Mouse (Mus musculus): ENCODE results near the gene Ccdc159. TPM values are rescaled to one million over a fixed set of nuclear protein-coding genes. Genes with fewer than 3 reads are reported as not detected.
A peak's percentile ranks its signal among the peaks of the same experiment; 100 is the strongest.

Ccdc159 gene
- polyA plus RNA-seq, 1 experiment, result 7.6 TPM

DNA sequence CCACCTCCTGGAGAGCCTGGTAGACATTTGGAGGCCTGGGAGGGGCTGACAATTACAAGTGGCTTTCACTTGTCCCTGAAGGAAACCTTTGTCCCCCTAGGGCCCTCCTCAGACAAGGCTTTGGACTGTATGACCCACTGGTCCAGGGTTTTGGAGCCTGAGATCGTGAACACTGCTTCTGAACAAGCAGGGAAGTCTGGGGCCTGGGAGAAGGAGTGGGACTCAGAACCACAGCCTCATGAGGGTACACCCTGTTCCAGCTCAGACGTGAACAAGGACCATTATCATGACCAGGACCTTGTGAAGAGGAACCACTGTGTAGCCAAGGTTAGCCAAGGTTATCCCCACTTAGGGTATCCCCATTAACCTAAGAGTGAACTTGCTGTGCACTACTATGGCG is 1.9 kb downstream of the Ccdc159 start:
- no peak overlapping the region for H3K4me3 ChIP-seq (replicated peaks; ENCODE audit: extremely low read depth, low read depth, low read length)
- no peak for DNase-seq
- peaks cover 7% of the 10 kb centered on the region for H3K4me1 ChIP-seq (ENCODE audit: control insufficient read depth, insufficient read depth, low read length)
- TF ChIP-seq POLR2A (IDR thresholded peaks at IDR 0.05; ENCODE audit: borderline replicate concordance, extremely low read depth, low read depth, low read length) (no peak), CTCF (IDR thresholded peaks at IDR 0.05; ENCODE audit: insufficient read depth, low read length) (no peak)
- 76% methylated on average over 3 of the region's 3 CpGs for WGBS

DNA sequence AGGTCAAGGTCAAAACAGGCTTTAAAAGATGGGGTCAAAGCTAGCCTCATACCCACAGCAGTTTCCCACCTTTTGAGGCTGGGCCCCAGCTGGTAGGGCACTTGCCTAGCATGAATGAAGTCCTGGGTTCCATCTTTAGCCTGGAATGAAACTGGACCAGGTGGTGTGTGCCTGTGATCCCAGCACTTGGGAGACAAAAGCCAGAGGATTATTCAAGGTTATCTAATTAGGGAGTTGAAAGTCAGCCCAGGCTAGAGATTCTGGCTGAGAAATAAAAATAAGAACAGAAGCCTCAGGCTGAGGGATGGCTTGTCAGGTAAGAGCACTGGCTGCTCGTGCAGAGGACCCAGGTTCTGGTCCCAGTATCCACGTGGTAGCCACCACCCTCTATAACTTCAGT is 4.7 kb downstream of the Ccdc159 start:
- WGBS, result 53% methylated on average over 2 of the region's 2 CpGs
- TF ChIP-seq POLR2A (IDR thresholded peaks at IDR 0.05; ENCODE audit: borderline replicate concordance, extremely low read depth, low read depth, low read length) (no peak), CTCF (IDR thresholded peaks at IDR 0.05; ENCODE audit: insufficient read depth, low read length) (no peak)
- DNase-seq, result no peak
- no peak overlapping the region for H3K4me3 ChIP-seq (replicated peaks; ENCODE audit: extremely low read depth, low read depth, low read length)
- H3K4me1 ChIP-seq (ENCODE audit: control insufficient read depth, insufficient read depth, low read length), result no peaks in the 10 kb centered on the region

DNA sequence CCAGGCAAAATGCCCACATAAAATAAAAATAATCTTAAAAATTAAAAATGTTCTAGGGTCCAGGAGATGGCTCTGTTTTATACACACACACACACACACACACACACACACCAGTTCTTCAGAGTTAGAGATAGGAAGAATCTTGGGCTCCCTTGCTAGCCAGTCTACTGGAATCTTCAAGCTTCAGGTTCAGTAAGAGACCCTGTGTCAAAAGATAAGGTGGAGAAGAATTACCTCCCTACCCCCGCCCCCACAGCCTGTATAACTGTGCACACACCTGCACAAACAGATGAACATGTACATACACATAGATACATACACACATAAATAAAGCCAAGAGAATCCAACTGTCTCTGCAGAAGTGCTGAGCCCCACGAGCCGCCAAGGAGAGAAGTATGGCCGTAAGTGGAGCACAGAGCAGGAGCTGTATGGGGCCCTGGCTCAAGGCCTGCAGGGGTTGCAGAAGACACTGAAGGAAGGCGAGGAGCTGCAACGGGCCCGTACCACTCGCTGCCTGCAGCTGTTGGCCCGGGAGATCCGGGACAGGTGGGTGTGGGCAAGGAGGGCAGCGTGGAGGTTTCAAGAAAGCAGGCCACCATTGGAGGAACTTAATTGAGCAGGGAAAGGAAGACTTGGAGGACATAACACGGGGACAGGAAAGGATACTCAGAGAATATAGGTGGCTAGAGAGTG is 5.3 kb downstream of the Ccdc159 start:
- DNase-seq, result no peak
- TF ChIP-seq CTCF (IDR thresholded peaks at IDR 0.05; ENCODE audit: insufficient read depth, low read length) (no peak), POLR2A (IDR thresholded peaks at IDR 0.05; ENCODE audit: borderline replicate concordance, extremely low read depth, low read depth, low read length) (no peak)
- Histone ChIP-seq H3K4me1 (ENCODE audit: control insufficient read depth, insufficient read depth, low read length) (no peaks in the 10 kb centered on the region), H3K4me3 (replicated peaks; ENCODE audit: extremely low read depth, low read depth, low read length) (no peak overlapping the region)
- WGBS, result 58% methylated on average over 12 of the region's 12 CpGs

DNA sequence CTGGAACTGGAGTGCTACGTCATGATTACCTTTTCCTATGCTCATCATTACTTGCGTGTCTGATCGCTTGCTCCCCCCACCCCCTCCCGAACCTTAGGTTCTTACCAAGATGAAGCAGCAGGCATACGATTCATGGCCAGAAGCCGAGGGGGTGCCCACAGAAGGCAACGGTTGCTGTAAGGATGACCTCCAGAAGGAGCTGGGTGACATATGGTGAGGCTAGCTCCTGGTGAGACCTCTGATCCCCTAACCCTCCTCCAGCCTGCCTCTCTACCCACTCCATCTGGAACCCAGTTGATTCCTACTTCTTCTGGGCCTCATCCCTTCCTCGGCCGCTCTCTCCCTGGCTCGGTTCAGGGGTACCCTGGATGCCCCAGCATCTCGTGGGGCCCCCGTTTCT is 6.8 kb downstream of the Ccdc159 start:
- DNase-seq, result no peak
- H3K4me1 ChIP-seq (ENCODE audit: control insufficient read depth, insufficient read depth, low read length), result no peaks in the 10 kb centered on the region
- 90% methylated on average over 12 of the region's 12 CpGs for WGBS
- H3K4me3 ChIP-seq (replicated peaks; ENCODE audit: extremely low read depth, low read depth, low read length), result no peak overlapping the region
- TF ChIP-seq CTCF (IDR thresholded peaks at IDR 0.05; ENCODE audit: insufficient read depth, low read length), result no peak
- TF ChIP-seq POLR2A (IDR thresholded peaks at IDR 0.05; ENCODE audit: borderline replicate concordance, extremely low read depth, low read depth, low read length), result no peak

DNA sequence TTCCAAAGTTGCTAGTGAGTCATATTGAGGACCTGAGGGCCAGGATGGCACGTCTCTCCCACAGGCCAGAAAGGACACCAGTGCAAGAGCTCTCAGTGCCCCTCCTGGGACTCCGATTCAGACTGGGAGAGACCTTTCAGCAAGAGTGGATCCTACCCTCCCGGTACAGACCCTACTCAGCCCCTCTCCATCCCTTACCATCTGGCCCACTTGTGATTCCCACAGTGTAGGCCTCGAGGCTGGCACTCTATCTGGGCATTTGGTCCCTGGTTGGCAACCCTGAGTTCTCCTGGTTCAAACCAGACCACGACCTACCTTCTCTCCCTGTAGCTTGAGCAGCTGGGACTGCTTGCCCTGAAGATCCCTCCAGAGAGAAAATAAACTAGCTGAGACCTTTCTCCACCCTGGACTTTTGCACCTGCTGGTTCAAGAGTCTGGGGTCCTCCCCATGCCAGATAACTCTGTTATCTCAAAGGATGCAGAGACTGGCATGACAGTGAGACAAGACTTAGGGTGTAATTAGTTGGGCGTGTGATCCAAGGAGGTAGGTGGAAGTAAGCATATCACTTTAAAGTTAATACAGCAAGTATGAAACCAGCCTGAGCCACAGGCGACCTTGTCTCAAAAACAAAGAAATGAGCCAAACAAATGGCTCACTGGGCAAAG is 8.3 kb downstream of the Ccdc159 start:
- 84% methylated on average over 7 of the region's 7 CpGs for WGBS
- no peak overlapping the region for H3K4me3 ChIP-seq (replicated peaks; ENCODE audit: extremely low read depth, low read depth, low read length)
- no peaks in the 10 kb centered on the region for H3K4me1 ChIP-seq (ENCODE audit: control insufficient read depth, insufficient read depth, low read length)
- DNase-seq, result no peak
- no peak for TF ChIP-seq CTCF (IDR thresholded peaks at IDR 0.05; ENCODE audit: insufficient read depth, low read length)
- TF ChIP-seq POLR2A (IDR thresholded peaks at IDR 0.05; ENCODE audit: borderline replicate concordance, extremely low read depth, low read depth, low read length), result no peak

DNA sequence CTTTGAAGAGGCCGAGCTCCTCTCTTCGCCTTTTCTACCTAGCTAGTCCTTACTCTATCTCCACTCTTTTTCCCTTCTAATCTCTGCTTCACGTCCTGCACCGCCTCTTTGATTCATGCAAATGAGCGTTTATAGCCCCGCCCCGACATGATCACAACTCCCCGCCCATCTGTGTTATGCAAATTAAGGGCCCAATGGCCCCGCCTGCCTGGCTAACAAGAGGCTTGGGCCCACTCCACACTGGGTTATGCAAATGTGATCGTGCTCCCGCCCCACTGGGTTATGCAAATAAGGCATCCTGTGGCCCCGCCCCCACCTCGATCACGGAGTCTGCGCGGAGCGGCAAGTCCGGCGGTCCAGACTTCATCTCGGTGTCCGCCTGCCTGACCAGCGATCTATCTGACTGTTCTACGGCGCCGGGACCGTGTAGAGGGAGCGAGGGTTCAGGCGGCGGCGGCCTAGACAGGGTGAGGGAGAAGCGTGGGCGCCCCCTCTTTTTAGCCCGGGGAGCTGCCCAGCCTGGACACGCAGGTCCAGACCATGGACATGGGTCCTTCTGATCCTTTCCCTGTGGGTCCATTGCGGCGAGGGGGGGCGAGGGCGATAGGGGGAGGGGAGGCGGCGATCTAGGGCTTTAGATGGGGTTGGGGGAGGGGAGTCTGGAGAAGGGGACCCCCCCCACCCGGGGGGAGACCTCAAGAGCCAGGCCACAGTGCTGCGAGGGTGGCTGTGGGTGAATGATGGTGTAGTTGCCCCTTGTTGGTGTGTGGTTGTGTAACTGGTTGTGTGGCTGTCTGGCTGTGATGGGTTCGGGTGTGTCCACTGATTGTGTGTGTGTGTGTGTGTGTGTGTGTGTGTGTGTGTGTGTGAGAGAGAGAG is 9.7 kb downstream of the Ccdc159 start, which contains the start of gene Plppr2:
Plppr2 (plus strand) TSS at position 342 of the 879 bp plus-strand sequence.
- DNase-seq, result peak; percentile 93
- H3K4me3 ChIP-seq (replicated peaks; ENCODE audit: extremely low read depth, low read depth, low read length), result peak within 1 kb of the TSS; percentile 46
- TF ChIP-seq CTCF (IDR thresholded peaks at IDR 0.05; ENCODE audit: insufficient read depth, low read length), result no peak
- TF ChIP-seq POLR2A (IDR thresholded peaks at IDR 0.05; ENCODE audit: borderline replicate concordance, extremely low read depth, low read depth, low read length), result no peak; the same call in 1 of the 2 replicates
- no peaks in the 10 kb centered on the region for H3K4me1 ChIP-seq (ENCODE audit: control insufficient read depth, insufficient read depth, low read length)
- WGBS, result 3% methylated on average over 43 of the region's 43 CpGs

DNA sequence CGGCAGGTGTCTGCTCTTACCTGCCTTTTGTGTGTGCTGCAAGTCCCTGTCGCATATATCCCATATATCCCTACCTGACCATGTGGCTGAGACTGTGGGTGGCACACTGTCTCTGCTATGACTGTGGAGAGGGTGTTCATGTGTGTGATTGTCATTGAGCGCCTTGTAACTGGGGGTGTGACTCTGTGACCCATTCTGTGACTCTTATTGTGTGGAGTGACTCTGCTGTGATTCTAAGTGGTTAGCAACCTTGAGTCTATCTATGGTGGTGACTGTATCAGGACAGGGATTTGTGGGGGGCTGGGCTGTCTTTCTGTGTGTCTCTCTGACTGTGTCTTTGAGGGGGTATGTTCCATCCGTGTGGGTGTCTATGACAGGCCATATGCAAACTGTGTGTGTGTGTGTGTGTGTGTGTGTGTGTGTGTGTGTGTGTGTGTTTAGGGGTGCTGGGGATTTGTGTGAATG is 10.5 kb downstream of the Ccdc159 start:
- WGBS, result 78% methylated on average over 4 of the region's 4 CpGs
- no peaks in the 10 kb centered on the region for H3K4me1 ChIP-seq (ENCODE audit: control insufficient read depth, insufficient read depth, low read length)
- no peak for TF ChIP-seq CTCF (IDR thresholded peaks at IDR 0.05; ENCODE audit: insufficient read depth, low read length)
- no peak for DNase-seq
- no peak overlapping the region for H3K4me3 ChIP-seq (replicated peaks; ENCODE audit: extremely low read depth, low read depth, low read length)

DNA sequence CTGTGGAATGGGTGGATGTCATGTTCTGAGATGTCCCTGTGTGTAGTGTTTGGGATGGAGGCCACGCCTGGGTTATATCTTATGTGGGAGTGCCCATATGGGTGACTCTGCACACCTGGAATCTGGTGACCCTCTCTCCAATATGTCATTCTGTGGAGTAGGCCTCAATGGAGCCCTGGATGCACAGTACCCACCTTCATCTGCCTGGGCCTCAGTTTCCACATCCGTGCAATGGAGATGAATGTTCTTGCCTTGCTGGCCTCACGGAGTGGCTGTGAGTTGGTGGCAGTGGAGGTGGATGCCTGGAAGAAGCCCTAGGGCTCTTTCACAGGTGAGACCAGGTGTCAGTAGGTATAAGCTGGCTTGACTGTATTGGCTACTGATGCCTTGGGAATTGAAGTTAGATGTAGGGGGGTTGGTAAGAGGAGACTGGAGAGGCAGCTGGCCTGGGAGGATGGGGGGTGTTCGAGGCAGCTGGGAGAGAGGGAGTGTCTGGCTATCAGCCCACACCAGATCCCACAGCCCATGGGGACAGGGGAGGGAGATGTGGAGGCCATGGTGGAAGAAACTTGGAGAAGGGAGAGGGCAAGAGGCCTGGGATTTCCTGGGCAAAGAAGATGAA is 11.1 kb downstream of the Ccdc159 start:
- Histone ChIP-seq H3K4me1 (ENCODE audit: control insufficient read depth, insufficient read depth, low read length) (no peaks in the 10 kb centered on the region), H3K4me3 (replicated peaks; ENCODE audit: extremely low read depth, low read depth, low read length) (no peak overlapping the region)
- DNase-seq, result no peak
- 83% methylated on average over 4 of the region's 4 CpGs for WGBS
- no peak for TF ChIP-seq POLR2A (IDR thresholded peaks at IDR 0.05; ENCODE audit: borderline replicate concordance, extremely low read depth, low read depth, low read length)
- no peak for TF ChIP-seq CTCF (IDR thresholded peaks at IDR 0.05; ENCODE audit: insufficient read depth, low read length)

DNA sequence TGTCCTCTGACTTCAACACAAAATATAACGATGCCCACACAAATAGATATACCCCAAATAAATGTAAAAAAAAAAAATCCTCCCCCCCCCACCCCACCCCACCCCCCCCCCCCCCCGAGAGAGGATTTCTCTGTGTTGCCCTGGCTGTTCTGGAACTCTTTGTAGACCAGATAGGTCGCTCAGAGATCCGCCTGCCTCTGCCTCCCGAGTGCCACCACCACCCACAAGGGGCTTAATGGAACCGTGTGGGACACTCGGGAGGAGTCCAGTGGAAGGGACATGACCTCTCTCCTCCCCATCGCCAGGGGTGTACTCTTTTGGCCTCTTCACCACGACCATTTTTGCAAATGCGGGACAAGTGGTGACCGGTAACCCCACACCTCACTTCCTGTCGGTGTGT is 15.8 kb downstream of the Ccdc159 start:
- DNase-seq, result no peak
- Histone ChIP-seq H3K4me3 (replicated peaks; ENCODE audit: extremely low read depth, low read depth, low read length) (no peak overlapping the region), H3K4me1 (ENCODE audit: control insufficient read depth, insufficient read depth, low read length) (no peaks in the 10 kb centered on the region)
- TF ChIP-seq POLR2A (IDR thresholded peaks at IDR 0.05; ENCODE audit: borderline replicate concordance, extremely low read depth, low read depth, low read length) (no peak), CTCF (IDR thresholded peaks at IDR 0.05; ENCODE audit: insufficient read depth, low read length) (no peak)
- WGBS, result 75% methylated on average over 12 of the region's 12 CpGs

Measured in lung, adult 2 months (tissue).